Mouse (Mus musculus) heart, embryonic 14.5 days (tissue): Measurements from ENCODE around the gene Wipf1. TPM values are rescaled to one million over a fixed set of nuclear protein-coding genes. Genes with fewer than 3 reads are reported as not detected.

Source experiments
- ATAC-seq: fragments of 200-750 bp; cut with Nextera tagmentation; 2 replicates; pipeline ENCODE4 v1.8.0; 2017; ENCODE audit warnings: low read depth, moderate TSS enrichment; ENCODE audit not compliant: insufficient number of reproducible peaks, insufficient read depth, low FRiP score
- H3K27ac ChIP-seq, 2 experiments: fragments of 200-500 bp in 1 of 2; fragments of 300-500 bp in 1 of 2; sonication (generic) in 1 of 2; replicated peaks in 1 of 2; 2 replicates each; pipeline ENCODE4 v1.5.1; 2012 to 2014; ENCODE audit warnings: low read depth in 2 of 2, low read length in 2 of 2, control low read depth in 1 of 2, mild to moderate bottlenecking in 1 of 2, mixed read lengths in 1 of 2; ENCODE audit not compliant: control insufficient read depth in 1 of 2, insufficient read depth in 1 of 2
- H3K27me3 ChIP-seq: fragments of 300-500 bp; sonication (generic); 2 replicates; pipeline ENCODE4 v1.6.1; 2014; ENCODE audit warnings: mild to moderate bottlenecking, low read length, control low read depth; ENCODE audit not compliant: control insufficient read depth, insufficient read depth
- H3K36me3 ChIP-seq: fragments of 300-500 bp; sonication (generic); 2 replicates; pipeline ENCODE4 v1.6.1; 2014; ENCODE audit warnings: mild to moderate bottlenecking, control low read depth, low read length, mixed read lengths; ENCODE audit not compliant: control insufficient read depth, insufficient read depth
- H3K4me1 ChIP-seq, 2 experiments: fragments of 200-500 bp in 1 of 2; fragments of 300-500 bp in 1 of 2; sonication (generic) in 1 of 2; 2 replicates each; pipeline ENCODE4 v1.6.1; 2012 to 2014; ENCODE audit warnings: low read length in 2 of 2, control low read depth in 1 of 2, mixed read lengths in 1 of 2; ENCODE audit not compliant: control insufficient read depth in 2 of 2, insufficient read depth in 2 of 2
- H3K4me2 ChIP-seq: fragments of 300-500 bp; sonication (generic); 2 replicates; pipeline ENCODE4 v1.6.1; 2014; ENCODE audit warnings: mild to moderate bottlenecking, low read length
- H3K4me3 ChIP-seq, 2 experiments: fragments of 200-500 bp in 1 of 2; fragments of 300-500 bp in 1 of 2; sonication (generic) in 1 of 2; 2 replicates each; pipeline ENCODE4 v1.5.1; 2012 to 2014; ENCODE audit warnings: low read length in 2 of 2, mild to moderate bottlenecking in 2 of 2, control low read depth in 1 of 2, low read depth in 1 of 2, moderate library complexity in 1 of 2; ENCODE audit not compliant: control insufficient read depth in 1 of 2, insufficient read depth in 1 of 2
- H3K9ac ChIP-seq: fragments of 300-500 bp; sonication (generic); 2 replicates; pipeline ENCODE4 v1.6.1; 2014; ENCODE audit warnings: mild to moderate bottlenecking, low read length
- H3K9me3 ChIP-seq: fragments of 300-500 bp; sonication (generic); 2 replicates; pipeline ENCODE4 v1.6.1; 2016; ENCODE audit warnings: low read length, control low read depth; ENCODE audit not compliant: control insufficient read depth
- WGBS: fragments of 180-500 bp; shearing (Covaris S2); extraction: QIAGEN DNeasy Blood & Tissue Kit; methylation state at CpG from one replicate; pipeline ENCODE4 v1.1.7; 2014; 5-methylcytosine and 5-hydroxymethylcytosine counted together
- polyA plus RNA-seq: library from polyadenylated mRNA; unstranded; fragments of >200 nt; fragmentation: Nextera tagmentation; extraction: Ambion mirVana; gene quantifications from 2 replicates; pipeline ENCODE4 v1.2.1, GENCODE M21; 2014

Wipf1 gene
- polyA plus RNA-seq, 1 experiment from 2014 or later = 7.6 TPM

GRCm38 (mm10) chr2:73540450-73541162 lies 11.1 kb upstream of the Wipf1 start:
- no peaks in the 10 kb centered on the region for H3K36me3 ChIP-seq
- no peak for ATAC-seq
- H3K27ac ChIP-seq = no peak overlapping the region
- H3K4me2 ChIP-seq = peak overlapping the region; percentile 35
- no peak overlapping the region for H3K4me3 ChIP-seq
- no peak overlapping the region for H3K9ac ChIP-seq
- H3K4me1 ChIP-seq = peaks cover 0 to 4% of the 10 kb centered on the region in 2 experiments; a peak in 1 of 4 replicates
- no peaks in the 10 kb centered on the region for H3K9me3 ChIP-seq
- H3K27me3 ChIP-seq = no peaks in the 10 kb centered on the region
- 30% methylated on average over 16 of the region's 16 CpGs for WGBS

- Histone ChIP-seq H3K9ac (no peak overlapping the region), H3K27ac (no peak overlapping the region), H3K4me3 (no peak overlapping the region)
These were observed 10.2 kb upstream of the Wipf1 start for GRCm38 (mm10) chr2:73539697-73540096.

GRCm38 (mm10) chr2:73539141-73539540 lies 9.6 kb upstream of the Wipf1 start:
- Histone ChIP-seq H3K4me2 (no peak overlapping the region), H3K27ac (no peak overlapping the region), H3K9ac (no peak overlapping the region), H3K27me3 (no peaks in the 10 kb centered on the region), H3K4me3 (no peak overlapping the region), H3K4me1 (peaks cover 0 to 4% of the 10 kb centered on the region in 2 experiments; a peak in 1 of 4 replicates), H3K9me3 (no peaks in the 10 kb centered on the region), H3K36me3 (no peaks in the 10 kb centered on the region)
- WGBS = 83% methylated on average over 3 of the region's 3 CpGs
- no peak for ATAC-seq

More at GRCm38 (mm10) chr2:73539697-73540096, 10.2 kb upstream of the Wipf1 start:
- H3K27me3 ChIP-seq = no peaks in the 10 kb centered on the region
- ATAC-seq = no peak
- H3K36me3 ChIP-seq = no peaks in the 10 kb centered on the region
- no peaks in the 10 kb centered on the region for H3K9me3 ChIP-seq
- peaks cover 0 to 4% of the 10 kb centered on the region in 2 experiments; a peak in 1 of 4 replicates for H3K4me1 ChIP-seq
- 13% methylated on average over 1 of the region's 1 CpGs for WGBS
- no peak overlapping the region for H3K4me2 ChIP-seq

GRCm38 (mm10) chr2:73538590-73538989 lies 9.1 kb upstream of the Wipf1 start:
- no peak for ATAC-seq
- Histone ChIP-seq H3K9me3 (no peaks in the 10 kb centered on the region), H3K4me2 (no peak overlapping the region), H3K9ac (no peak overlapping the region), H3K27me3 (no peaks in the 10 kb centered on the region), H3K36me3 (no peaks in the 10 kb centered on the region), H3K27ac (no peak overlapping the region), H3K4me1 (peaks cover 0 to 4% of the 10 kb centered on the region in 2 experiments; a peak in 1 of 4 replicates), H3K4me3 (no peak overlapping the region)
- 59% methylated on average over 13 of the region's 13 CpGs for WGBS

GRCm38 (mm10) chr2:73536091-73536783 lies 6.7 kb upstream of the Wipf1 start:
- H3K9ac ChIP-seq = no peak overlapping the region
- no peaks in the 10 kb centered on the region for H3K9me3 ChIP-seq
- H3K27ac ChIP-seq = no peak overlapping the region
- peaks cover 0 to 4% of the 10 kb centered on the region in 2 experiments; a peak in 1 of 4 replicates for H3K4me1 ChIP-seq
- no peak overlapping the region for H3K4me2 ChIP-seq
- no peak overlapping the region for H3K4me3 ChIP-seq
- no peaks in the 10 kb centered on the region for H3K36me3 ChIP-seq
- ATAC-seq = no peak
- WGBS = 74% methylated on average over 15 of the region's 15 CpGs
- H3K27me3 ChIP-seq = no peaks in the 10 kb centered on the region

GRCm38 (mm10) chr2:73534720-73535119 lies 5.2 kb upstream of the Wipf1 start:
- H3K36me3 ChIP-seq = no peaks in the 10 kb centered on the region
- ATAC-seq = no peak
- H3K9me3 ChIP-seq = no peaks in the 10 kb centered on the region
- no peak overlapping the region for H3K4me2 ChIP-seq
- H3K4me3 ChIP-seq = no peak overlapping the region
- H3K27ac ChIP-seq = no peak overlapping the region
- H3K4me1 ChIP-seq = 0 out of 4 replicates have a peak, but pooled peaks cover 0 to 3% of the 10 kb centered on the region in 2 experiments
- no peaks in the 10 kb centered on the region for H3K27me3 ChIP-seq
- no peak overlapping the region for H3K9ac ChIP-seq
- WGBS = 73% methylated on average over 10 of the region's 10 CpGs

- Histone ChIP-seq H3K4me2 (no peak overlapping the region; the same call in 1 of the 2 replicates), H3K4me1 (peaks cover 3 to 5% of the 10 kb centered on the region in 2 experiments; a peak in 1 of 4 replicates), H3K9ac (no peak overlapping the region), H3K36me3 (no peaks in the 10 kb centered on the region), H3K4me3 (no peak overlapping the region), H3K9me3 (no peaks in the 10 kb centered on the region), H3K27me3 (no peaks in the 10 kb centered on the region), H3K27ac (no peak overlapping the region)
- no peak for ATAC-seq
- 68% methylated on average over 5 of the region's 5 CpGs for WGBS
These were observed 953 bp upstream of the Wipf1 start for GRCm38 (mm10) chr2:73530487-73530886.
